8 mouse cellular contexts compared by ENCODE assay signal in genomic region chr12:40199302-40199701, GRCm38 (mm10). TPM values are rescaled to one million over a fixed set of nuclear protein-coding genes. Genes with fewer than 3 reads are reported as not detected.
A peak's percentile ranks its signal among the peaks of the same experiment; 100 is the strongest.
DNase-seq lines count a peak whose midpoint lies in the region; ATAC-seq lines count a peak whose summit lies in the region.

TSS of gene Lsmem1 (minus strand) at chr12:40199490.

- no peak within 1 kb of the TSS for H3K9ac ChIP-seq in forebrain, embryonic 13.5 days
- H3K9ac ChIP-seq in forebrain, embryonic 16.5 days (replicated peaks; ENCODE audit: low read depth, low read length), result no peak within 1 kb of the TSS
- no peak within 1 kb of the TSS for H3K9ac ChIP-seq in midbrain, embryonic 16.5 days (ENCODE audit: low read depth, low read length)
- no peak within 1 kb of the TSS for H3K9ac ChIP-seq in midbrain, embryonic 14.5 days (replicated peaks; ENCODE audit: low read length)
- H3K9ac ChIP-seq in heart, embryonic 16.5 days (ENCODE audit: low read length), result peak within 1 kb of the TSS; percentile 78

- peak; percentile 59 for ATAC-seq in forebrain, embryonic 13.5 days
- no peak for ATAC-seq in forebrain, embryonic 16.5 days
- ATAC-seq in midbrain, embryonic 16.5 days, result peak; percentile 51; the same call in 1 of the 2 replicates
- ATAC-seq in midbrain, embryonic 14.5 days (ENCODE audit: low FRiP score, low TSS enrichment), result no peak
- ATAC-seq in heart, embryonic 16.5 days (replicated peaks; ENCODE audit: extremely low read depth, insufficient read depth, low FRiP score), result peak; percentile 64
- no peak for ATAC-seq in erythroblast, adult 5-6 weeks (replicated peaks; ENCODE audit: low FRiP score, poor library complexity, severe bottlenecking)

- H3K4me3 ChIP-seq in forebrain, embryonic 13.5 days, result no peak within 1 kb of the TSS
- H3K4me3 ChIP-seq in forebrain, embryonic 16.5 days (replicated peaks; ENCODE audit: low read length), result no peak within 1 kb of the TSS
- no peak within 1 kb of the TSS for H3K4me3 ChIP-seq in midbrain, embryonic 16.5 days (ENCODE audit: low read depth, low read length)
- no peak within 1 kb of the TSS for H3K4me3 ChIP-seq in midbrain, embryonic 14.5 days (replicated peaks; ENCODE audit: low read depth, low read length)
- H3K4me3 ChIP-seq in heart, embryonic 16.5 days (ENCODE audit: low read length), result peak within 1 kb of the TSS; percentile 59

- no peaks in the 10 kb centered on the region for H3K9me3 ChIP-seq in forebrain, embryonic 13.5 days (replicated peaks)
- H3K9me3 ChIP-seq in forebrain, embryonic 16.5 days (ENCODE audit: control insufficient read depth, low read length), result no peaks in the 10 kb centered on the region
- H3K9me3 ChIP-seq in midbrain, embryonic 16.5 days (replicated peaks; ENCODE audit: control insufficient read depth, low read length, poor library complexity, severe bottlenecking), result no peaks in the 10 kb centered on the region
- H3K9me3 ChIP-seq in midbrain, embryonic 14.5 days (ENCODE audit: control insufficient read depth, low read length), result no peaks in the 10 kb centered on the region
- no peaks in the 10 kb centered on the region for H3K9me3 ChIP-seq in heart, embryonic 16.5 days (replicated peaks; ENCODE audit: control insufficient read depth, low read length)

- H3K27ac ChIP-seq in forebrain, embryonic 13.5 days, result no peak within 1 kb of the TSS
- H3K27ac ChIP-seq in forebrain, embryonic 16.5 days (ENCODE audit: low read length), result no peak within 1 kb of the TSS
- no peak within 1 kb of the TSS for H3K27ac ChIP-seq in midbrain, embryonic 16.5 days (ENCODE audit: low read length)
- no peak within 1 kb of the TSS for H3K27ac ChIP-seq in midbrain, embryonic 14.5 days (replicated peaks; ENCODE audit: low read depth, low read length)
- peak within 1 kb of the TSS; percentile 98 for H3K27ac ChIP-seq in heart, embryonic 16.5 days (ENCODE audit: low read length)

- H3K36me3 ChIP-seq in forebrain, embryonic 13.5 days (ENCODE audit: poor library complexity, severe bottlenecking), result peaks cover 23% of the 10 kb centered on the region
- H3K36me3 ChIP-seq in forebrain, embryonic 16.5 days (ENCODE audit: control insufficient read depth, insufficient read depth), result peaks cover 9% of the 10 kb centered on the region
- peaks cover 5% of the 10 kb centered on the region; the same call in 1 of the 2 replicates for H3K36me3 ChIP-seq in midbrain, embryonic 16.5 days (ENCODE audit: control insufficient read depth, insufficient read depth, low read length)
- peaks cover 27% of the 10 kb centered on the region for H3K36me3 ChIP-seq in midbrain, embryonic 14.5 days (ENCODE audit: control insufficient read depth, insufficient read depth, low read length)
- H3K36me3 ChIP-seq in heart, embryonic 16.5 days (ENCODE audit: control insufficient read depth, insufficient read depth), result peaks cover 25% of the 10 kb centered on the region

- DNase-seq in midbrain, embryonic 14.5 days, result no peak
- DNase-seq in thymus, postnatal 0 days (ENCODE audit: low spot score), result peak; percentile 81
- no peak for DNase-seq in ovary, adult 18-20 months (ENCODE audit: low spot score)

- no peaks in the 10 kb centered on the region for H3K27me3 ChIP-seq in forebrain, embryonic 13.5 days
- H3K27me3 ChIP-seq in forebrain, embryonic 16.5 days (replicated peaks; ENCODE audit: control insufficient read depth, insufficient read depth, low read length), result no peaks in the 10 kb centered on the region
- no peaks in the 10 kb centered on the region for H3K27me3 ChIP-seq in midbrain, embryonic 16.5 days (ENCODE audit: control insufficient read depth, insufficient read depth, low read depth, low read length)
- H3K27me3 ChIP-seq in midbrain, embryonic 14.5 days (ENCODE audit: control insufficient read depth, insufficient read depth, low read length), result no peaks in the 10 kb centered on the region
- no peaks in the 10 kb centered on the region for H3K27me3 ChIP-seq in heart, embryonic 16.5 days (ENCODE audit: control insufficient read depth, insufficient read depth, low read length)

- H3K4me1 ChIP-seq in forebrain, embryonic 13.5 days, result no peaks in the 10 kb centered on the region
- H3K4me1 ChIP-seq in forebrain, embryonic 16.5 days (replicated peaks; ENCODE audit: control insufficient read depth, insufficient read depth, low read length), result no peaks in the 10 kb centered on the region; the same call in 1 of the 2 replicates
- no peaks in the 10 kb centered on the region for H3K4me1 ChIP-seq in midbrain, embryonic 16.5 days (ENCODE audit: control insufficient read depth, insufficient read depth, low read length)
- no peaks in the 10 kb centered on the region for H3K4me1 ChIP-seq in midbrain, embryonic 14.5 days (ENCODE audit: control insufficient read depth, insufficient read depth, low read length)
- no peaks in the 10 kb centered on the region for H3K4me1 ChIP-seq in heart, embryonic 16.5 days (ENCODE audit: control insufficient read depth, insufficient read depth, low read length)

- 88% methylated on average over 8 of the region's 8 CpGs for WGBS in forebrain, embryonic 13.5 days
- WGBS in forebrain, embryonic 16.5 days, result 82% methylated on average over 8 of the region's 8 CpGs
- WGBS in midbrain, embryonic 16.5 days, result 88% methylated on average over 8 of the region's 8 CpGs
- WGBS in midbrain, embryonic 14.5 days, result 90% methylated on average over 8 of the region's 8 CpGs
- WGBS in heart, embryonic 16.5 days, result 32% methylated on average over 8 of the region's 8 CpGs

- H3K4me2 ChIP-seq in forebrain, embryonic 13.5 days, result no peak within 1 kb of the TSS
- no peak within 1 kb of the TSS for H3K4me2 ChIP-seq in forebrain, embryonic 16.5 days (ENCODE audit: low read length)
- H3K4me2 ChIP-seq in midbrain, embryonic 16.5 days (ENCODE audit: low read length), result no peak within 1 kb of the TSS
- H3K4me2 ChIP-seq in midbrain, embryonic 14.5 days (ENCODE audit: low read length), result no peak within 1 kb of the TSS
- peak within 1 kb of the TSS; percentile 63 for H3K4me2 ChIP-seq in heart, embryonic 16.5 days (ENCODE audit: low read depth, low read length)

RNA-seq across cellular contexts. Expression of gene Lsmem1, which starts in this region (rescaled TPM):
- not detected in 2 replicates for polyA plus RNA-seq in forebrain, embryonic 13.5 days (2015; fragmentation: Nextera tagmentation; extraction: Ambion mirVana)
- not detected in 2 replicates for polyA plus RNA-seq in forebrain, embryonic 16.5 days (2015; fragmentation: Nextera tagmentation; extraction: Ambion mirVana)
- polyA plus RNA-seq in midbrain, embryonic 16.5 days (2015; fragmentation: Nextera tagmentation; extraction: Ambion mirVana), result 0.29 TPM in 1 of 2 replicates, not detected in the other
- not detected in 2 replicates for polyA plus RNA-seq in midbrain, embryonic 14.5 days (2014; fragmentation: Nextera tagmentation; extraction: Ambion mirVana)
- 31.2 and 36.4 TPM in 2 replicates for polyA plus RNA-seq in heart, embryonic 16.5 days (2015; fragmentation: Nextera tagmentation; extraction: Ambion mirVana)
- 5.2 and 5.9 TPM in 2 replicates for polyA plus RNA-seq in thymus, postnatal 0 days (2015; fragmentation: Nextera tagmentation; extraction: Ambion mirVana)
- total RNA-seq in erythroblast, adult 5-6 weeks (2015; ENCODE audit: low replicate concordance), result not detected in 2 replicates
- total RNA-seq in erythroblast, adult 5-6 weeks (2017; ENCODE audit: low replicate concordance), result not detected in 2 replicates

Comparison
In these comparisons a context has a peak if more than half of its experiments do, and no peak if none do; other contexts are left out.
1. Peak in ATAC-seq in forebrain, embryonic 13.5 days; RNA of the gene not detected or under 1 TPM.
2. Peak in ATAC-seq in midbrain, embryonic 16.5 days; RNA of the gene not detected or under 1 TPM.